Mouse (Mus musculus) myocyte (in vitro differentiated cells): ENCODE data around the gene Rbm17.

ENCODE experiments used
- CEBPB ChIP-seq: IDR thresholded peaks from 2 replicates; pipeline ENCODE4 v1.6.1; 2011; ENCODE audit warnings: mild to moderate bottlenecking, moderate library complexity; ENCODE audit not compliant: poor library complexity, insufficient read depth, severe bottlenecking
- E2F4 ChIP-seq: IDR thresholded peaks from one replicate; pipeline ENCODE4 v1.6.1; 2011; ENCODE audit warnings: mild to moderate bottlenecking, control low read depth, moderate library complexity; ENCODE audit not compliant: insufficient read depth
- MAX ChIP-seq: IDR thresholded peaks from one replicate; pipeline ENCODE4 v1.6.1; 2011; ENCODE audit warnings: low read depth, mild to moderate bottlenecking, control low read depth
- POLR2A ChIP-seq: IDR thresholded peaks from one replicate; pipeline ENCODE4 v1.6.1; 2011; ENCODE audit warnings: low read depth, mild to moderate bottlenecking, control low read depth, moderate library complexity; ENCODE audit not compliant: insufficient read length
- POLR2AphosphoS2 ChIP-seq: IDR thresholded peaks from one replicate; pipeline ENCODE4 v1.6.1; 2011; ENCODE audit warnings: low read depth, control low read depth; ENCODE audit not compliant: insufficient read length
- TCF12 ChIP-seq: IDR thresholded peaks from one replicate; pipeline ENCODE4 v1.6.1; 2011; ENCODE audit warnings: mild to moderate bottlenecking, control low read depth; ENCODE audit not compliant: poor library complexity, insufficient read depth, severe bottlenecking
- TCF3 ChIP-seq: IDR thresholded peaks from one replicate; pipeline ENCODE4 v1.6.1; 2011; ENCODE audit warnings: low read depth, control low read depth; ENCODE audit not compliant: insufficient read length
- USF1 ChIP-seq: IDR thresholded peaks from one replicate; pipeline ENCODE4 v1.6.1; 2011; ENCODE audit warnings: low read depth, mild to moderate bottlenecking, control low read depth, moderate library complexity

DNA sequence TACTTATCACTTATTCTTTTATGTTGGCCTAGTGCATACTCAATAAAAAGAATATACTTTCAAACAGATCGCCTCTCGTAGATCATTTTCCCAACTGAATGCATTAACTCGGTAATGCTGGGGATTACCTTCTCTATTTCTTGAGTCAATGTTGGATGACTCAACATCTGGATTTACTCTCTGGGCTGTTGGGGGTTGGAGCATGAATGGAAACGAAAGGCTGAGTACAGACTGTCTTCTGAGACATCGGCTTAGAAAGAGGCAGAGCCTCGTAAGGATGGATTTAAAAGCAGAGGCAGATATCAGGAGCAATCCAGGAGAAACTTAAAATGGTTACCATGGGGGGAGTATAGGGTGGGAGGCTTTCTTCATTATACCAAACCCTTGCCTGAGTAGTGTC, 25.8 kb downstream of the Rbm17 start:
- TF ChIP-seq USF1 (no peak), POLR2A (no peak), TCF3 (no peak), POLR2AphosphoS2 (no peak), TCF12 (no peak), E2F4 (no peak), MAX (no peak), CEBPB (no peak)
